Mouse (Mus musculus) gastrocnemius, postnatal 4 days (tissue): ENCODE measurements at regions not wholly inside any gene's neighbourhood (a gene's known extent, or its start where the extent isn't known, plus 50 kb on each side); places are given as distances from the start of the nearest gene placed in this dataset.

Experiments
- DNase-seq, 2 experiments: peaks; one replicate each; pipeline ENCODE4 v3.0.0; 2021 to 2022; ENCODE audit warnings: low spot score in 2 of 2, mixed read lengths in 2 of 2

DNA sequence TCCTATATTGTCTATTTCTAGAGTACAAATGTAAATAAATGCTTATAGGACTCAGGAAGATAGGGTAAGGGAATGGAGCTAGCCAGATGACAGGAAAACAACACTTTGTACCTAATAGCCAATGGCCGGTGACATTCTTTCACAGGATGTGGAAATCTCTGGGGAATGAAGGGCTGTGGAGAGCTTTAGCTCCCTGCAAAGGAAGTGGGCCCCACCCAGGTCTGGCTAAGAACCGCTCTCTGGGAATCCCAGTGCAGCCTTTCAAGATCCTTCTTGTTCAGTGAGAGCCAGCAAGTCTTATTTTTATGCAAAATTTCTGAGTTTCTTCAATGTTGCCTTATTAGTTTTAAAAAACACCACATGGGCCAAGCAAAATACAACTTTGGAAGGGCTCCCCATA is 54.7 kb upstream of the Pappa2 start:
- peak in 1 of 2 experiments; percentile 33 for DNase-seq

DNA sequence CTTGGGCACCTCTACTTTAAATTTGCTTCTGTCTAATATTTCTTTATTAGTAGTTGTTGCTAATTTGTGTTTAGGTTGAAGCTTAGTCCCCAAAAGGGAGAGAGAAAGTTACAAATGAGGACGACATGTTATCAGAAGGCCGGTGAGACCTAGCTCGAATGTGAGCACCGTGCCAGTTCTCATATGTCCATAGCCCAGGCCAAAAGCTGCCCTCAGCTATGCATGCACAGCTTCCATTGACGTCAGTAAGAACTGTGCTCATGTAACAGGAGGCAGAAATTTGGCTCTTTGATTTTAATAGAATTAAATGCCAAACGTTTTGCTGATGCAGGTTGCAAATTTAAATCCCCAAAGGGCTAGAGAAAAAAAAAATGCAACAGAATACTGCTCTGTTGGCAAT is 56.1 kb upstream of the Pappa2 start:
- DNase-seq, result no peak

GRCm38 (mm10) chr1:159045870-159046385 is 65.6 kb upstream of the Pappa2 start:
- no peak for DNase-seq

GRCm38 (mm10) chr1:159065024-159065423 is 84.7 kb upstream of the Pappa2 start:
- DNase-seq, result no peak

DNA sequence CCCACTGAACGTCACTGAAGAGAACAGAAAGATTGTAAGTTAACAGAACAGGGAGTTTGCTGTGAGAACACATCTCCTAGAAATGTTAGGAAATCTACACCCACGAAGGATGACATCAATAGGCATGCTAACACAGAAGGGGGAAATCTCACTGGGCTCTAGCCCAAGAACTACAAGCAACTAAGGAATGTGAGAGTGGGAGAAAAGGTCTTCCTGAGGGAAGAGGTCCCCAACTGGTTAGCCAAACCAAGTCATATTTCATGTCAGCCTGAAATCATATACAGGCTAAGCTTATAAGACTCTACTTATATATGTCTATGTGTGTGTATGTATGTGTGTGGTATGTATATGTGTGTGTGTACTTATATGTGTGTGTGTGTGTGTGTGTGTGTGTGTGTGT is 118.9 kb upstream of the Pappa2 start:
- no peak for DNase-seq

DNA sequence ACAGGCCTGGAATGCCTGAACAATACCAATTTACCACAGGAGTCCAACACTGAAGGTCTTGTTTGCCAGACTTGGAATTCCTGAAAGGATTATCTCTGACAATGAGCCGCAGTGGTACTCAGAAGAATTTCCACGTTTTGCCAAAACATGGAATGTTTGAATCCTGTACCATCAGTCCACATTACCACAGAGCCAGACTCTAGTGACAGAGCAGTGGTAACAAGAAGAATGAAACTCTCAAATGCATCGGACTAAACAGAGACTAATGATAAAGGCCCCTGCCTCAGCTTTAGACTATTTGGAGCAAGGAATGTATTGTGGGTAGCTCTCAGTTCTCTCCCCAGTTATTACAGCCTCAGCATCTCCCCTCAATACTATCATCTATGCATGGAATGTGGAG is 109.9 kb upstream of the Cop1 start:
- no peak for DNase-seq

GRCm38 (mm10) chr1:159124874-159125273 is 107.2 kb upstream of the Cop1 start:
- no peak for DNase-seq

DNA sequence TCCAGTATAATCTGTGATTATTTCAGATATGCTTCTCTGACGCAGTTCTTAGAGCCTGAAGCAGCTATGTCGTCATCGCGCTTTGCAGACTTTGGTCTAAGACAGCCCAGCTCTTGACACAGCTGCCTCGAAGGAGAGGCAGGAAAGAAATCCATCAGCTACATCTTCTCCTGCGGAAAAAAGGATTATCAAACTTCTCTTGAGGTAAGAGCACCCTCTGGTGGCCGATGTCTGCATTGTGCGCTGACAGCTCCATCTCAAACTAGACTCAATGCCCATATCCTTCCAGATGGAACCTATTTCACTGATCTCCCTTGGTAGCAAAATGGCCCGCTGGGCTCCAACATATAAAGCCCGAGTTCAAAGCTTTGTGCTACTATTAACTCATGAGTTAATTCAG is 96.8 kb upstream of the Cop1 start:
- DNase-seq, result peak; percentile 54 to 74

DNA sequence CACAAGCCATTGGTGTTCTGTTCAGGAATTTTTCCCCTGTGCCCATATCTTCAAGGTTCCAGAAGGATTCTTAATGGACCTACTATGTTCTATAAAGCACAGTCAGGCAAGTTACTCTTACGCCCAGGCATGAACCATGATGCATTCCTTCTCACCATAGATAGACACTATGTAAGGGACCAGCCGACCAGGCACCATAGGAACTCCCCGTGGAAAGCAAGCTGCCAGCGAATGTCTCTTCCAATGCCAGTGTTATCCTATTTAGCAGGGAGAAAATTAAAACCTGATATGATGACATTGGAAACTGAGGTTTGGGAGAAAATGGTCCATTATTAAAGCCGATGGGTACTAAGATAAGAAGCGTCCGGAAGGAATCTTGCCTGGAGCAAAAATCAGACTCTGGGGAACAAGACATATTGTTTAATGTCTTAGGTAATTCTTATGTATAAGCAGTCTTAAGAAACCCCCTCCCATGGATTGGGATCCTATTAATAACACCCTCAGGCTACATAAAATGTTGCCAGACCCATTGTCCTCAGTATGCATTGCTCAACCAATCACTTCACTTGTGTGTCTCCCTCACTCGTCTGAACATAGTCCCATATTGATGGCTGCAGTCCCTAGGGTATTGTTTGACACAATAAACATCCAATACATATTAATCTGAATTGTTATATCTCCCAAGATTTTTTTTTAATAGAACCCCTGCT is 84.2 kb upstream of the Cop1 start:
- no peak for DNase-seq

DNA sequence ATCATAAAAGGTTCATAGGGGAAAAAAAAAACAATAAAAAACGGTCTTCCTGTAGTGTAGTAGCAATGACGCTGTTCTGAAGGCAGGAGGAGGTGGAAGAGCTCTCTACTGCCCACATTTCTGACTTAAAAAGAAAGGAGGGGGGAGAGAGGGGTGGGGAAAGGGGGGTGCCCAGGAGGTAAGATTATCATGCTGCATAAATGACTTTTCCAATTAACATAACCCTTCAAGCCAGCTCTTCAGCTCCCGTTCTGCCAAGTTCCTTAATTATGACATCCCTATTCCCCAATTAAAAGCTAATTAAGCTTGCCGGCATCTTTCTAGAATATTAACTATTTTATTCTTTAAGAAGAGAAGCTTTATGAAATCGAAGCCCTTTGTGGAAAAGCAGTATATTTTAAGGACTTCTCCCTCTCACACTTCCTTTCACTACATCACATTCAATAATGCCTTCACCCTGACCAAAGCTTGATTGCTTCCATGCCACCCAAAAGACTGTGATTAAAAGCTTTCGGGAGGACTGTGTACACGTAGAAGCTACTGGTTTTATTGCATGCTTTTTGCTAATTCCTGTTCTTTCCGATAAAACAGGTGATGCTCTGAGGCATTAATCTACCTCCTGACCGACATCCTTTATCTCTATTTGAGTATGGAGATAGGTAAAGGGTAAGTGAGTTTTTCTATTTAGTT is 83.5 kb upstream of the Cop1 start:
- DNase-seq, result no peak

DNA sequence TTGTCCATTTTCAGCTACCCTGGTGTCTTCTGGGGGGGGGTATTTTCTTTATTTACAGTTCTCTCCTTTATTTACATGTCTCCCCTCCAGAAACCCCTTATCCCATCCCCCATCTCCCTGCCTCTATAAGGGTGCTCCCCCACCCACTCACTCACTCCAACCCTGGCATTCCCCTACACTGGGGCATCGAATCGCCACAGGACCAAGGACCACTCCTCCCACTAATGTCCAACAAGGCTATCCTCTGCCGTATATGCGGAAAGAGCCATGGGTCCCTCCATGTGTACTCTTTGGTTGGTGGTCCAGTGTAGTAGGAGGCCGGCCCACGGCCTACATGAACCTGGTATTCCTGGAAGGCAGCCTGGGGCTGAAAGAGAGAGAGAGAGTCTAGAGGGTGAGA is 82.9 kb upstream of the Cop1 start:
- no peak for DNase-seq

DNA sequence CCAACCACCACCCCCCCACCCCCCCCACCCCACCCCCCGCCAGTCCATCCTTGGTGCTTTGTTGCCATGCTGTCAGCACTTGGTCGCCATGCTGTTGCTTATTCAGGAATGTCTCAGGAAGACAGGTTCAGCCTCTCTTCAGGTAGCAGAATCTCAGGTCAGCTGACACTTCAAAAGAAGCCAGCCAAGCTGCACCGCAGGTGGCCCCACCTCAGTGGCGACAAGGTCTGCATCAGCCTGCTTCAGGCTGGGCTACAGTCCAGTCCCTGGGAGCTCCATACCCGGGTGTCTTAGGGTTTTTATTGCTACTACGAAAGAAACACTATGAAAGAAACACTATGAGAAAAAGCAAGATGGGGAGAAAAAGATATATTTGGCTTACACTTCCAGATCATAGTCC is 82.4 kb upstream of the Cop1 start:
- no peak for DNase-seq

DNA sequence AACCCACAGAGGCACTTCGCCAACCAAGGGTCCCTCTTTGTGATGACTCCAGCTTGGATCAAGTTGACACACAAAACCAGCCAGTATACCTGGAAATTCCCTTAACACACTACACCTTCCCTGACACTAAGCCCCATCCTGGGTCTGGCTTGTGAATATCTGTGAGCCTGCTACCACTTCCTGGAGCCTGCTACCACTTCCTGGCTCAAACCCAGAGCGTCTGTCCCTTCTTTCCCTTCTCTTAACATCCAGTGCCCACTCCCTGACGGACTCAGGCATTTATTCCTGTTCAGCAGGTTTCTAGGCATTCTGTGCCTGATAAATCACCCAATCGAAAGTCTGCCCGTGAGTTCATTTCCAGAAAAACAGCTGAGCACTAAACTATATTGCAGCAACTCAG is 81.8 kb upstream of the Cop1 start:
- no peak for DNase-seq

GRCm38 (mm10) chr1:159156428-159156827 is 75.7 kb upstream of the Cop1 start:
- no peak for DNase-seq

GRCm38 (mm10) chr1:159160035-159160960 is 71.8 kb upstream of the Cop1 start:
- no peak for DNase-seq

GRCm38 (mm10) chr1:159163113-159163885 is 68.8 kb upstream of the Cop1 start:
- DNase-seq, result no peak

- no peak for DNase-seq
Measured at GRCm38 (mm10) chr1:159182031-159182430, 50.1 kb upstream of the Cop1 start.
